Mouse (Mus musculus): ENCODE data around the gene Mettl24.

DNA sequence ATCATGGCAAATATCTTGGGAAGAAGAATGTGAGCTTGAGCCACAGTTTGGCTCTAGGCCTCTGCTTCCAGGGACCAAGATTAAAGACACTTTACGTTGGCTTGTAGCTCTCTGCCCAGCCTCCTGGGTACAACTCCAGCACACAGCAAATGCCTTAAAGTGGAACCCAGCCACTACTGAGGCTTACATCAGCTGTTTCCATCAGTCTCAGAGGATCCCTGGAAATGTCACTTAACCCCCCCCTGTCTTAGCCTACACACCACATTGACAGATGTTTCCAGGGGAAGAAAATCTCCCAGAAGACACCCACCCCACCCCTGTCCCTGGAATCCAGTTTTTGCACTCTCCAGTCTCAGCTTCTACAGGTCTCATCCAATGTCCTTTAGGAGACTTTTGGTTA is 16.1 kb upstream of the Mettl24 start:
- TF ChIP-seq USF1 (IDR thresholded peaks at IDR 0.05; ENCODE audit: low read depth) (no peak), POLR2A (IDR thresholded peaks at IDR 0.05; ENCODE audit: insufficient read length, low read depth) (no peak), REST (IDR thresholded peaks at IDR 0.05; ENCODE audit: insufficient read depth, insufficient read length) (no peak), SRF (IDR thresholded peaks at IDR 0.05; ENCODE audit: control insufficient read depth, insufficient read length, low read depth) (no peak), CEBPB (IDR thresholded peaks at IDR 0.05; ENCODE audit: insufficient read depth, poor library complexity, severe bottlenecking) (no peak), MYOD1 (IDR thresholded peaks at IDR 0.05; ENCODE audit: control insufficient read depth in 1 of 3, insufficient read length in 2 of 3, low read depth in 2 of 3) (peak in 2 of 3 experiments; percentile 62 to 79), POLR2AphosphoS2 (IDR thresholded peaks at IDR 0.05; ENCODE audit: insufficient read length, low read depth) (no peak), MAX (IDR thresholded peaks at IDR 0.05; ENCODE audit: low read depth) (no peak)

Measured in myocyte (in vitro differentiated cells).